Mouse (Mus musculus) c-Kit-positive CD71-negative TER-119-negative erythroid progenitor cells, embryonic 14.5 days (primary cell): ENCODE results near the gene Rgs19.

Experiments
- DNase-seq: peaks from one replicate; pipeline ENCODE4 v3.0.0-alpha.2; 2013; ENCODE audit warnings: low read depth

The Rgs19 gene

DNA sequence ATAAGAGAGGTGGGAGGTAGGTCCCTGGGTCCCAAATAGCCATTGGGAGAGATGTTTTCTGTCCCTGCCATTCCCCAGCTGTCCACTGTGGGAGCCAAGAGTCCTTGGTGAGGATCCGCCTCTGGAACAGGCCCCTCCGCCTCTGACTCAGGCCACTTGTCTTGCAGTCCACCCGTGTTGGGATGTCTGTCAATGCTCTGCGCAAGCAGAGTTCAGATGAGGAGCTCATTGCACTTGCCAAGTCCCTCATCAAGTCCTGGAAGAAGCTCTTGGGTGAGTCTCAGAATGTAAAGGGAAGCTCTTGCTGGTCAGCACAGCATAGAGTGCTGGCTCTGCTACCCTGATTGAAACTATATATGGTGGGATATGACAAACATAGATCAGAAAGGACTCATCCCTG, 10.4 kb downstream of the Rgs19 start:
- DNase-seq, result no peak

DNA sequence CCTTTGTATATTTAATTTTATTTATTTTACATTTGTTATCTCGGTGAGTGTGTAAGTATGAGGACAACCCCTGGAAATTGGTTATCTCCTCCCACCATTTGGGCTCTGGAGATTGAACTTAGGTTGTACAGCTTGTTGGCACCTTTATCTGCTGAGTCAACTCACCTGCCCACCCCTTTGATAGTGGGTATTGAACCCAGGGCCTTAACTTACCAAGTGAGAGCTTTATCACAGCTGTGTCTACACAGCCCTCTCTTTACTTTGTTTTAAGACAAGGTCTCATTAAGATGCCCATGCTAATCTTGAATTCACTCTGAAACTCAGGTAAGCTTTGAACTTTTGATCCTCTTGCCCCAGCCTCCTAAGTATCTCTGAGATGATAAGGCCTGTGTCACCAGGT, 11.8 kb downstream of the Rgs19 start:
- DNase-seq, result no peak

DNA sequence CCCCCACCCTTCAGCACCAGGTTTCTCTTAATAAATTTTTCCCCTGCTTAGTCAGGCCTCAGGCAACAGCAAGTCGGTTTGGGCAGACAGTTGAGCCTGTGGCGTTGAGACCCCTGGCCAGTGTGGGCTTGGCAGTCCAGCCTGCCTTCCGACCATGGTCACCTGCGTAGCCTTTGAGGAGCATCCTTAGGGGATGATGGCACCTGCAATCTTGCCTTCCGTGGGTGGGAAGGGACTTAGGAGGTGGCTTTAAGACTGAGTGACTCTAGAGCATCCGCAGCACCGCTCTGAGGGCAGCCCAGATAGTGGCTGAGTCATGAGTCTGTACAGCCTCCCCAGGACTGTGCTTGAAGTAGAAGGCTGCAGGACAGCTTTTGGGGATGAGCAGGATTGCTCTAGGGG, 13.1 kb downstream of the Rgs19 start:
- DNase-seq, result no peak

DNA sequence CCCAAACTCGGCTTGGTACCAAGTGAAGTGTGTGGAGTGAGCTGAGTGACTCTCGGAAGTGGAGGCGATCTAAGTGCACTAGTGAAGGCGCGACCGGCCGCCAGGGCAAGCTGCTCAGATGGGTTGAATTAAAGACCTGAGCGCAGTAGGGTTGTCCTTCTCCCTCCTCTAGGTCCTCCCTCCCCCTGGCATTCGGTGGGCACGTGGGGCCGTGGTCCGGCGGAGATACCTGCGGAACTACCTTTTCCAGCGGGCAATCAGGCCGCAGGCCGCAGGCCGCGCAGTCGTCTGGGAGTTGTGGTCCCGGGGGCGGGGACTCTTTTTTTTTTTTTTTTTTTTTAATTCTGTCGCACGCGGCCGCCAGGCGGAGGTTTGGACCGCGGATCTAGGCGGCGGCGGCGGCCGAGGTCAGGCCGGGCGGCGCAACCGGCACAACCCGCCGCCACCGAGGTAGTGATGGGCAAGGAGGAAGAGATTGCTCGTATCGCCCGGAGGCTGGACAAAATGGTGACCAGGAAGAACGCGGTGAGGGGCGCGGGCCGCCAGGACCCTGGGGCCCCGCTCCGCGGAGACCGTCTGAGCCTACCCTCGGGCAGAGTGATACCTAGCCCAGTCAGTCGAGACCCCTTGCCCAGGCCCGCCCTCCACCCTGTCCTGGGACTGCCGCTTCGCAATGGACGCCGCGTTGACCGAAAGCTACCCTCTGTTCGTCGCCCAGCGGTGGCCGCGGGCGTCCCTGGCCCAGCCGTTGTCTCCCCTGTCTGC, 13.6 kb downstream of the Rgs19 start, which contains the start of gene Tcea2:
Gene Tcea2 (plus strand): TSS at position 360 of the 765 bp plus-strand sequence.
- DNase-seq, result no peak

DNA sequence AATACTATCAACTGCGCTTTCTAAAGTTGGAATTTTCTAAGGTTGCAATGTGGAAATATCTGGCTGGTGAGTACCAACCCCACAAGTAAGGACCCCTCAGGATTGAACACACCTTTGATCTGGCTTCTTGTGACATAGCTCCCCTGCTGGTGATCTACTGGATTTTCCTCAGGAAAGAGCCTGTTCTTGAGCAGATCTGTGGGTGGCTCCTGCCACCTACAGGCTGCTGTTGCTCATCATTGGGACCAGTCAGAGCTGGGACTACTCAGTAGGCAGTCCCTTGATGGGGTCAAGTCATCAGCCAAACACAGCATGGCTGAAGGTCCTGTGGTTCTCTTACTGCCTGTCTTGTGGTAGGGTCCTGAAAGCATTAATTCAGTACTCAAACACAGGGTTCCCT, 15.0 kb downstream of the Rgs19 start:
- peak; percentile 77 for DNase-seq

DNA sequence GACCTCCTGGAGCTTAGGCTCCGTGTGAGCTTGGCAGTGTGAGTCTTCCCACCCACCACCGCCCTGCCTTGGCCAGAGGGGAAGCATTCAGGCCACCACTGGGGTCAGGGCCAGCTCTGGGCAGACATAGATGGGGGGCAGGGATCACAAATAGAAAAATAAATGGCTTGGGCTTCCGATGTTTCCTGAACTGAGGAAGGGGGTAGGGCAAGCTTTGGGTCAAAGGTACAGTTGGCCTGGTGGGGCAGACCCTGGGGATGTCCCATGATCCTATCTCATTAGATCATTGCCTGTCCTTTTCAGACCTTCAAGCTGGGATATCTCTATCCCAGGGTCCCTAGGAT, 16.1 kb downstream of the Rgs19 start:
- DNase-seq, result no peak

DNA sequence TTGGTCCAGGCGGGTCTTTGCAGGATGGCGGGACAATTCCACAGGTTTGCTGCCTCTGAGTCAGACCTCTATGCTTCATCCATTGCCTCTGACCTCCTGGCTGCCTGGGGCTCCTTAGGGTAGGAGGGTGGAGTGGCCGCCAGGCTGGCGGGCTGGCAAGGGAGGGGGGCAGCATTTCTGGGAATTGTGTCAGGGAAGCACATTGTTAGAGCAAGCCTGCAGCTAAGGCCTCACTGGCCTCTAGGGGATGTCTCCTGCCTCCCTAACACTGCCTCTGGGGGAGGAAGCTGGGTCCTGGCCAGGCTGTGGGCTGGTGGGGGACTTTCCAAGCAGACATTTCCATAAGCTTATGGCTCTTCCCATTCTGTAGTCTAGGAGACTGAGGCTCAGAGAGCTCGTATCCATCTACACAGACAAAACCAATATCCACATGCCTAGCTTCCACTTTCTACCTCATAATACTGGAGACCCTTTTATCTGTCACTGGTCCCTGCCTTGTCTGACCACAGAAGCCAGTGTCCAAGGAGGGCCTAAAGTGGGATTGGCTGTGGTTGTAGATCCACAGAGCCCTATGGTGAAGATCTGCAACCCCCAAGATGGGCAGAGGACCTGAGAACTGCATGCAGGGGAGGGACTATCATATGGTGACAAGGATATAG, 16.6 kb downstream of the Rgs19 start:
- DNase-seq, result no peak

DNA sequence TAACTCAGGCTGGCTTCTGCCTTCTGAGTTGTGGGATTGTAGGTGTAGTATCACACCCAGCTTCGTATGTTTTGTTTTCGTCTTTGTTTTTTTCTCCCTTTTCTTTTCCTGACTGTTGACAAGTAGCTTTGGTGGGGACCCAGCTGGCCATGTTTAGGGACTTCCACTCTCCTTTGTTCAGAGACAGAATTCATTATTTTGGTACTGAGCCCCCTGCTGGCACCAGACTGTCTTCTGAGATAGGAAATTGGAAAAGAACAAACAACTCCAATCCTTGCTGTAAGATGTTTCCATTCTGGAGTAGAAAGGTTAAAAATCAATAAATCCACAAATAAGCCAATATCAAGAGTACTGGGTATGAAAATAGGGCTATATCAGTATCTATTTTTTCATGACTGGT, 17.4 kb downstream of the Rgs19 start:
- no peak for DNase-seq

DNA sequence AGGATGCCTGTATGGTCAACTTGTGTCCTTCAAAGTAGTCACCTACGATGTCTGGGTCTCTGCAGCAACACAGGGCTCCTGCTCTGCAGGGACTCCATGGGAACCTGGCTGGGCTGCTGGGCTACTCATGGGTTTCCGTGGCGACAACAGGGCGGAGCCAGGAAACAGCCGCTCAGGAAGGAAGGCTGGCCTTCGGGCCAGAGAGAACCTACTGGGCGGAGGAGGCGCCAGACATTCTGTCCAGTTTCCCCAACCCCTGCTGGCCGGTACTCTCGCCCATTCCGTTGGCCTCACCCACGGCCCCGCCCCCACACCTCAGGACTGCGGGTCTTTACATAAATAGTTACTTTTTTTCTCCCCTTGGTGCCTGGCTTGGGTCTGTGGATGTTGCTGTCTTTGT, 18.3 kb downstream of the Rgs19 start:
- no peak for DNase-seq

DNA sequence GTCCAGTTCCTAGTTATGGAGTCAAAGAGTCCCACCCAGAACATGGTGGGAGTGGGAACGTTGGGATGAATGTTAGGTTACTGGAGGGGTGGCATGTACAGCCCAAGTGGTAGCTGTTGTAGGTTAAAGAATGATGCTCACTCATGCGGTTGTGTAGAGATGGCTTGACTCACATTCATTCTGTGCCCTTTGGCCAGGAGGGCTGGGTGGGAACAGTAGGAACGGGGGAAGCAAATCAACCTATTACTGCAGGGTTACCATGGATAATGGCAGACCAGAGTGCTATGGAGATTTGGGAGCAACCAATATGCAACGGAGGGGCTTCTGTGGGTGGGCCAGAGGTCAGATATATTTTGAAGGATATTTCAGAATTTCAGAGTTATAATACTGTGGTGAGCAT, 18.8 kb downstream of the Rgs19 start:
- DNase-seq, result no peak

DNA sequence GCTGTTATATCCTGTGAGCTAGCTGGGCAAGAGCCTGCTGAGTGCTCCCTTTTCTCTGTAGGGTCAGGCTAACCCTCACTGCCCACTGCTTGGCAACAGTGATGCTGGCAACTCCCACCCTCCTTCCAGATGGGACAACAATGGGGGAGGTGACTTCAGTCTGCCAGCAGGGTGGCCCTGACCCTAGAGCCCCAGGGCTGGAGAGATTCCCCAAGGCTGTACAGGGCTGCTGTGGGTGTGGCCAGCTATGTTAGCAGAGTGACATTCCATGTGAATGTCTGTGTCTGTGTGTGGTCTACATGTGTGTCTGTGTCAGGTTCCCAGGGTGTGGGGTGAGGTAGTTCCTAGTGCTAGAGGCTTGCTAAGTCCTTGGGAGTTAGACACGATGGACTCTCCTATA, 20.3 kb downstream of the Rgs19 start:
- DNase-seq, result no peak

DNA sequence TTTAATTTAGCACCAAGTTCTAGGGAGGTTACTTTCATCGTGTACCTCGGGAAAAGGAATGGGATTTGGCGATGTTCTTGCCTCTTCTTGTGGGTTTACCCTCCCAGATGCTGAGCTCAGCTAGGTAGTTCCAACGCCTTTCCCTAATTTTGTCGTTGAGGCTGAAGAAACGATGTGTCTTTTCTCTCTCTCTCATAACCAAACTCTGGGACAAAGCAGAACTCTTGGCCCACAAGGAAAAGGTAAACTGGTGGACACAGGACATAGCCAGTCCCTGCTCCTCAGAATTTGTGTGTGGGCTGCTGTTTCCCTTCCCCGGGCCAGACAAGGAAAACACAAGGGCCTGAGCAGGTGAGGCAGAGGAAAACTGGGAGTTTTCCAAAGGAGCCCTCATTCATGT, 21.8 kb downstream of the Rgs19 start:
- no peak for DNase-seq

DNA sequence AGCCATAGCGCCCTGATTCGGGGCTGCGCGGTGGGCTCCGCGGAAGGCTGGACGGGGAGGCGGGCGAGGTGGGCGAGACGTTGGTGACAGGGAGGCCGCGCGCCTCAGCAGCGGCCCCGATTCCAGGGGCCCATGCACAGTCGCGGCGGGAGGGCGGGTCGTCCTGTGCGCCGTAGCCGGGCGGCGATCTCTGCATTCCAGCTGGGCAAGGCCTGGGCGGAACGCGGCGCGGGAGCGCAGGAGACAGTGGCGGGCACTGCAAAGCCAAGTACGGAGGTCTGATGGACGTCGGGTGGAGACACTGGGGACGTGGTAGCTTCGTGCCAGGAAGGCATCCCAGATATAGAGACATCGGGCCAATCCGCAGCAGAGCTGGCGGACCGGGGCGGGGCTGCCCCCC, 22.5 kb downstream of the Rgs19 start, which contains the start of gene Sox18:
Gene Sox18 (minus strand): TSS at position 315 of the 400 bp plus-strand sequence.
- no peak for DNase-seq

DNA sequence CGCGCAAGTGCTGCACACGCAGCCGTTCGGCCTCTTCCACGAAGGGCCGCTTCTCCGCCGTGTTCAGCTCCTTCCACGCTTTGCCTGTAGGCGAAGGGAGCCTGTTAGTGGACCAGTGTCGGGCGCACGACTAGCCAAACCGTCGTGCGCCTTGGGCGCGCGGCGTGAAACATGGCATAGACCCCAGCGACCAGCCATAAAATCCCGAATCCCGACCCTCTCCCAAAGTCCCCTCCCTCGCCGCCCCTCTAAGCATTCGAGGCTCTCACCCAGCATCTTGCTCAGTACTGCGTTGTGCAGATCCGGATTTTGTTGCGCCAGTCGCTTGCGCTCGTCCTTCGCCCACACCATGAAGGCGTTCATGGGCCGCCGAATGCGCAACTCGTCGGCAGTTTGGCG, 22.9 kb downstream of the Rgs19 start:
- DNase-seq, result no peak

DNA sequence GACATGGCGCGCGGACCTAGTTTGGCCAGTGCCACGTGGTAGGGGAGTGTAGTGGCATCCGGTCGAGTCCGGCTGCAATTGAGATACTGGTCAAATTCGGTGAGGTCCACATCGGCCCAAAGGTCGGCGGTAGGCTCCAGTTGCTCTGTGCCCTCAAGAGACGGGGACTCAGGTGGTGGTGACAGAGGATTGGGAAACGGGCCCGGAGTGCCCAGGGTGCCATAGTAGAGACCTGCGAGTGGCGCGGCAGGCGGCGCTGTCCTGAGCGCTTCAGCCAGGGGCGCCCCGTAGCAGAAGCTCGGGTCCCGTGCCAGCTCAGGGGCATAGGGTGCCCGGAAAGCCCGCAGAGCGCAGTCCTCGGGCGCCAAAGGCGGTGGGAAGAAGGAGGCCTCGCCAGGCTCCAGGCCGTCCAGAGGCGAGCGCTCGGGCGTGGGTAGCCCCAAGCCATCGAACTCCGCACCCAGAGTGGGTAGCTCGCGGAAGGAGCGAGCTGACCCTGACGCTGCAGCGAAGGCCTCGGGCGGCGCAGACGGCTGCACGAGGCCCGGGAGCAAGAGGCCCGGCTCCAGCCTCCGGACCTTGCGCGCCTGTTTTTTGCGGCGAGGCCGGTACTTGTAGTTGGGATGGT, 23.4 kb downstream of the Rgs19 start:
- no peak for DNase-seq

DNA sequence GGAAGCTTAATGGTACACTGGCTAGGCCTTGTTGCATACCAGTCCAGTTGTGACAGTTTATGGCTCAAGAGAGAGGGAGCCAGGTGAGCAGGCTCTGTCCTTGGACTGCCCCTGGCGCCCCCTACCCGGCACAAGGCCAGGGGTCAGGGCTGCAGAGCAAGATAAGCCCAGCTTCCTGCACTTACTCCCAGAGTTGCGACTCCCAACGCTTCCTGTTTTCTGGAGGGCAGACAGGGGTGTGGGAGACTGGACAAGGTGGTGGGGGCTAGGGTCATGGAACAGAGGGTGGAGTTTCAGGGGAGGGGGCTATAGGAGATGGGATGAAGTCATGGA, 30.5 kb downstream of the Rgs19 start:
- no peak for DNase-seq

DNA sequence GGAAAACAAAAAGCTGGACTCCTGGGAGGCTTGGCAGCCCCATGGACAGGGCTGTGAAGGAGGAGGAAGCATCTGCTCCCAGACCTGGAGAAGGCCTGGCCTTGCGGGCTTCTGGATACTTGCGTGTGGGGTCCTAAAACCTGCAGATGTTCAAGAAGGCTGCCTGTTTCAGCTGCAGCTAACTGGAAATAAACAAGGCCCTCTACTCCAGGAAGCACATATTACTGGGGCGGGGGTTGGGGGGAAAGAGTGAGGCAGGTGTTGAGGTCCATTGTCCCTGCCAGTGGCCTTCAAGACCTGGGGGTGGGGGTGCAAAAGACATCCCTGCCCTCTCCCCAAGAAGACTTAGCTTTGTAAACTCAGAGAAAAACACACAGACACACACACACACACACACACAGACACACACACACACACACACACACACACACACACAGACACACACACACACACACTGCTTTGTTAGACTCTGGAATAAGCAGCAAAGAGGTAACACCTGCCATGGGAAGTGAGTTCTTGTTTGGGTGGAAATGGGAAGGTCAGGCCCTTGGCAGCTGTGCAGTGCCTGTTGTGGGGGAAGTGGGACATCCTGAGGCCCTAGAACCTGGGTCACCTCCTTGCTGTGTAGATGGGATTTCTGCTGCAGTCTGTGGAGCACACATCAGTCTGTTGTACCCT, 31.0 kb downstream of the Rgs19 start:
- no peak for DNase-seq

DNA sequence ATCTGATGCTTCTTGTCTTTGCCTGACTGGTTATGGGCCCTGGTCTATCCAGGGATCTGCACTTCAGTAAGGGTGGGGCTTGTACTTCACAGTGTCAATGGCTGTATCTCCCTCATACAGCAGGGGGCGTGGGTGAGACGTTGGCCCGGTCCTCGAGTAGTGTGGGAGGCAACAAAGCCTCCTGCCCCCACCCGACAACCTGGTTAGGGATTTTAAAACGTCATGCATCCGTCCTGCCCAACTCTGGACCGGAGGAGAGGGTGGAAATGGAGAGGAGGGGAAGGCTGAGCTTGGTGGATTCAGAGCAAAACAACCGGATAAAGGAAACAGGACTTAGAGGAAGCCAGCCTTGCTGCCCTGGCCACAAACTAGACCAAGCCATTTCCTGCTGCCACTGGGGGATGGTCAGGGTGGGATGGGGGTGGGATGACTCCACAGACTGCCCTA, 34.1 kb downstream of the Rgs19 start:
- DNase-seq, result peak; percentile 83

DNA sequence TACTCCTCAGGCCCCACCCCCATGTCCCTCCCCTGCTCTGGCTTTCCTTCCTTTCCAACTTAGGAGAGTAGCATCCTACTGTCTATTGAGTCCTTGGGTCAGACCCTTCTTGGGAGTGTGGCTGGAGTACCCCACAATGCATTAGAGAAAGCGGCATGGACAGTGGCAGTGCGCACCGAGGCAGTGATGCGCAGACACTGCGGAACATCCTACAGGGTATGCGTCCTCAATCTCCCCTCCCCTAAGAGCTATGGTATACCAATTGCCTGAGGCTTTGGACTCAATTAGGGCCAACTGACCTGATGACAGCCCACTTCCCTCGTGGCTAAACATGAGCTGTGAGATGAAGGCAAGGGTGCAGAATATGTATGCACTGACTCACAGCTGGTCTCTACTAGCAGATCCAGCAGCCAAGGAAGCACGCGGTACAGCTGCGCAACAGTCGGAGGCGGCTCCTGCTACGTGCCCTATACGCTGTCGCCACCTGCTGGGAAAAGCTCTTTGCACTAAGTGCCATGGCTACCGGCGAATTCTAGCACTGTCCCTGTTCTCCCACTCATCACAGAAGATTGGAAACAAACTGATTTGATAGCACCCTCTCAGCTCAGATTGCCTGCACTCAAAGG, 34.7 kb downstream of the Rgs19 start:
- DNase-seq, result peak; percentile 66

DNA sequence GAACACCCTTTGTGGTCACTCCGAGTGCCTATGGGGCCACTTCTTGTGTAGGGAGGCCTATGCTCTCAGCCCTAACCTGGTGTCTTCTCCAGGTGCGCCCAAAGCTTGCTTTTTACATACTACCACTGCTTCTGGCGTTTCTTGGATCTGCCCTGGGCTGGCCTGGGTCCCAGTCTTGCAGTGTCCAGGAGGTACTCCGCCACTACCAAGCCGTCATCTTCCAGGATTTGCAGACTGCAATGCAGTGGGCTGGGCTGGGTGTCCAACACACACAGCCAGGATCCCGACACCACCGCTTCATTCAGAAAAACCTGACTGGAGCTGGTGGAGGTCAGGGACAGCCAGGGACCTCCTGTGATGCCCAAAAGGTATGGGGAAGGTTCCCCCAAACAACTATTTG, 35.2 kb downstream of the Rgs19 start:
- DNase-seq, result no peak

DNA sequence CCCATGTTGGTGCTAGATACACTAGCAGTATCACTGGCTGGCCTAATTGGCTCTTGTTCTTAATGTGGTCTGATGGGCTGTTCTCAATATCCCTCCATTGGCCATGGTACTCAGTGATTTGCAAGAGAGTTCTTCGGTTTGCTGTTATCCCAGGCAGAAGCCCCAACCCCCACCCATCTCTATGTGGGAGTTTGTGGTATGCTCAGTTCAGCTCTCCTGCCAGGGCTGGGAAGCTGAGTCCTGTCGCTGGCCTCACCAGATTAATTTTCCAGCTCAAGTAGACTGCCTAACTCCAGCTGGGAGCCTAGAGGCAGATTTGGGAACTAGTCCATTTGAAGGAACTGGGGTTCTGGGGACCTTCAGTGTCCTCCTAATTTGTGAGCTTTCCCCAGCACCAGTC, 36.3 kb downstream of the Rgs19 start:
- no peak for DNase-seq

DNA sequence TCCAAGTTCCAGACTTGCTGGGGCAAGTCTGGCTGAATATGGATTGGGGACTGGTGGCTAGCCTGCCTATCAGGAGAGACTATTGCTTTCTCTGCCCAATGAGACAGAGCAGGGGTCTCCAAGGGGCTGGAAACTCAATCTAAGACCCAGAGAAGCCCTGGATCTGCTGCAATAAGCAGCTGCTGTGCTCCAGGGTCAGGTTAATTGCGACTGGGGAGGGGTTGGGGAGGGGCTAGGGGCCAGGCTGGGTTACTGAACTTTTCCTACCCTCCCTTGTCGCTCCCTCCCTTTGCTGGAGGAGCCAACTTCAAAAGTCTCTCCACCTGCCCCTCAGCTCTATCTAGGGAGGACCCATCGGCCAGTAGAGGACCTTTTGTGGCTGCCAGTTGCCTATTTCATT, 37.0 kb downstream of the Rgs19 start, which contains the start of gene Gm29797:
Gene Gm29797 (plus strand): TSS at position 301 of the 400 bp plus-strand sequence.
- DNase-seq, result no peak
